Mouse (Mus musculus) neural tube, embryonic 15.5 days (tissue): ENCODE measurements around the gene Tox2. TPM values are rescaled to one million over a fixed set of nuclear protein-coding genes. Genes with fewer than 3 reads are reported as not detected.

Experiments
- ATAC-seq: fragments of 200-750 bp; cut with Nextera tagmentation; 2 replicates; pipeline ENCODE4 v1.8.0; 2017; ENCODE audit warnings: mild to moderate bottlenecking, moderate TSS enrichment, moderate library complexity; ENCODE audit not compliant: low FRiP score
- H3K27ac ChIP-seq: fragments of 300-500 bp; sonication (generic); replicated peaks from 2 replicates; pipeline ENCODE4 v1.5.1; 2015; ENCODE audit warnings: mild to moderate bottlenecking, inconsistent platforms
- H3K27me3 ChIP-seq: fragments of 300-500 bp; sonication (generic); replicated peaks from 2 replicates; pipeline ENCODE4 v1.6.1; 2015; ENCODE audit warnings: inconsistent platforms
- H3K36me3 ChIP-seq: fragments of 300-500 bp; sonication (generic); 2 replicates; pipeline ENCODE4 v1.6.1; 2015; ENCODE audit warnings: inconsistent platforms
- H3K4me1 ChIP-seq: fragments of 300-500 bp; sonication (generic); 2 replicates; pipeline ENCODE4 v1.6.1; 2015; ENCODE audit warnings: inconsistent platforms
- H3K4me2 ChIP-seq: fragments of 300-500 bp; sonication (generic); 2 replicates; pipeline ENCODE4 v1.6.1; 2015; ENCODE audit warnings: inconsistent platforms, mild to moderate bottlenecking, moderate library complexity
- H3K4me3 ChIP-seq: fragments of 300-500 bp; sonication (generic); replicated peaks from 2 replicates; pipeline ENCODE4 v1.5.1; 2015; ENCODE audit warnings: mild to moderate bottlenecking, inconsistent platforms
- H3K9ac ChIP-seq: fragments of 300-500 bp; sonication (generic); replicated peaks from 2 replicates; pipeline ENCODE4 v1.6.1; 2015; ENCODE audit warnings: mild to moderate bottlenecking, inconsistent platforms
- H3K9me3 ChIP-seq: fragments of 300-500 bp; sonication (generic); replicated peaks from 2 replicates; pipeline ENCODE4 v1.6.1; 2016; ENCODE audit warnings: inconsistent platforms
- WGBS: fragments of 180-500 bp; shearing (Covaris S2); methylation state at CpG from one replicate; pipeline ENCODE4 v1.1.7; 2015; ENCODE audit warnings: mixed read lengths; 5-methylcytosine and 5-hydroxymethylcytosine counted together
- polyA plus RNA-seq: library from polyadenylated mRNA; unstranded; fragments of >200 nt; fragmentation: Nextera tagmentation; extraction: Ambion mirVana; gene quantifications from 2 replicates; pipeline ENCODE4 v1.2.1, GENCODE M21; 2015

The Tox2 gene
- polyA plus RNA-seq, 1 experiment from 2014 or later = 23.4 TPM

DNA sequence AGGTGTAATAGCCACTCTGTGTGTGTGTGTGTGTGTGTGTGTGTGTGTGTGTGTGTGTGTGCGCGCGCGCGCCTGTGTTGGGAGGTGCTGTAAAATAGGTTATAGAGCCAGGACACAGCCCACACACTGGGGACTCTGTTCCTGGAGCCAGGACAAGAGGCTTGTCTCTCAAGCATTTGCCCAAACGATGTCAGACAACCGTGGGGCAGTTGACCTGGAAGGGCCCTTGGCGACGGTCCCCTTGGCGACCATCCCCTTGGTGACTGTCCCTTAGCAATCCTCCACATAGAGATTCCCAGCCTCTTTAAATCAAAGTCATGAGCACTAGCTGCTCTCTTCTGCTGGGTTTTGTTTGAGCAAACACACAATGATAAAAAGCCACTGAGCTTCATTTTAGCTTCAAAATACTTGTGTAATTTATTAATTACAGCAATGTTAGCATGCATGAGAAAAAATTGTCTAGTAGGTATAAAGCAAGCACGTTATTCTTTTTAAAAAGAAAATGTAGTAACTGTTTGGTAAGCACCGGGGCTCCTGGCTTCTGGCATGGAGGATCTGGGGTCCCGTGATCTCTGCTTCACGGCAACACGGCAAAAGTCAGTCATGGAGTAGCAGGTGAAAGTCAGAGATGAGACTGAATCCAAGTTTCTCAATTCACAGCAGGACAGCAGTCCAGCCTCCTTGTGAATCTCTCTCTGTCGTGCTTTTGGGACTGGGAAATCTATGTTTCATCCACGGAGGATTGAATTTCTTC, 3.0 kb downstream of the Tox2 start:
- Histone ChIP-seq H3K4me3 (peak overlapping the region; percentile 49), H3K27me3 (peaks cover 47% of the 10 kb centered on the region), H3K9ac (no peak overlapping the region), H3K9me3 (0 out of 2 replicates have a peak, but pooled peaks cover 2% of the 10 kb centered on the region), H3K4me2 (peak overlapping the region; percentile 82), H3K36me3 (no peaks in the 10 kb centered on the region), H3K27ac (peak overlapping the region; percentile 2; the same call in 1 of the 2 replicates), H3K4me1 (peaks cover 38% of the 10 kb centered on the region)
- WGBS = 14% methylated on average over 17 of the region's 17 CpGs
- peak; percentile 58; the same call in 1 of the 2 replicates for ATAC-seq

DNA sequence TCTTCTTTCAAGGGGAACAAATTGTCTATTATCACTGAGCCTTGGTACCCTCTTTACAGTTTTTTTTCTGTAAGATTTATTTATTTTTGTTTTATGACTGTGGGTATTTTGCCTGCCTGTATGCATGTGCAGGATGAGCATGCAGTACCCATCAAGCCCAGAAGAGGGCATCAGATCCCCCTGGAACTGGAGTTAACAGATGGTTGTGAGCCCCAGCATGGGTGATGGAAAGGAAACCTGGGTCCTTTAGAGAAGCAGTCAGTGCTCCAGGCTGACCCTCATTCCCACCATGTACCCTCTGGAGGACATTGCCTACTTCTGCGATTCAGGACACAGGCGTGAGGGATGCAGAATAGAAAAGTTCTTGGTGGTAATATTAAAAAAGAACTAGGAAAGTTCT, 4.4 kb downstream of the Tox2 start:
- peaks cover 38% of the 10 kb centered on the region for H3K4me1 ChIP-seq
- H3K9me3 ChIP-seq = no peaks in the 10 kb centered on the region
- no peak overlapping the region for H3K4me3 ChIP-seq
- H3K36me3 ChIP-seq = no peaks in the 10 kb centered on the region
- no peak overlapping the region for H3K27ac ChIP-seq
- H3K27me3 ChIP-seq = peaks cover 53% of the 10 kb centered on the region
- ATAC-seq = no peak
- H3K4me2 ChIP-seq = no peak overlapping the region
- WGBS = 96% methylated on average over 2 of the region's 2 CpGs
- H3K9ac ChIP-seq = no peak overlapping the region

DNA sequence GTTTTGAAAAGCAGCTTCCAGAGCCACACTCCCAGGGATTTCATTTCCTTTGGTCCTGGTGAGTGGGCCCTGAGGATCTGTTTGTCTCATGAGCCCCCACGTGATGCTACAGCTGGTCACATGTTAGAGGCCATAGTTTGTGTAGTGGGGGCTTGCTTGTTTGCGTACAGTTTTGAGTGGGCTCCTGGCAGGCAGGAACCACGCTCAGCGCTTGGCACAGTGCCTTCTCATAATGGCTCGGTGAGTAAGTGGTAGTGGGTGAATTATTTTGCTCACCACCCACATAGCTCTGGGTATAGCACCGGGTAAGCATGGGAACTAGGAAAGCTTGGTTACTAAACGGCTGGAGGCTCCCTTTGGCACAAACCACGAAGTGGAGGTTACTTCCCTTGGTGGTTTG, 6.2 kb downstream of the Tox2 start:
- no peaks in the 10 kb centered on the region for H3K36me3 ChIP-seq
- no peak for ATAC-seq
- H3K27me3 ChIP-seq = peaks cover 47% of the 10 kb centered on the region
- H3K4me3 ChIP-seq = no peak overlapping the region
- no peak overlapping the region for H3K27ac ChIP-seq
- H3K4me1 ChIP-seq = peaks cover 25% of the 10 kb centered on the region
- no peak overlapping the region for H3K4me2 ChIP-seq
- WGBS = 83% methylated on average over 8 of the region's 8 CpGs
- H3K9me3 ChIP-seq = no peaks in the 10 kb centered on the region
- no peak overlapping the region for H3K9ac ChIP-seq

DNA sequence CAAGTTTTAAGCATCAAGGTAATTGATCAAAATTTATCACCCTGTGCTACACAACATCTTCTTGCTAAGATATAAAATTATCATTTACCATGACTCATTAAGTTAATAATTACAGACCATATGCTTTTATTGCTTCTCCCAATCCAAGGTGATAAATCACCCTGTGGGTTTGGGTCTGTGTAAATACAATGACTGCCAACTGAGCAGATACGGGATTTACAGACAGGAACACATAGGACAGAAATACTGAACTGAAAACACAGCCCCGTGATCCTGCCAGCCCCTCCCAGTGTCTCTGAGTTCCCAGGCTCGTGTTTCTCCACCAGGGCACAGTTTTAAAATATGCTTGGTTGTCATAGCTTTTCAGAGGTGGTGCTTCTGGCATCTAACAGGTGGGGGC, 10.2 kb downstream of the Tox2 start:
- H3K27ac ChIP-seq = no peak overlapping the region
- no peaks in the 10 kb centered on the region for H3K9me3 ChIP-seq
- peaks cover 53% of the 10 kb centered on the region for H3K27me3 ChIP-seq
- no peak overlapping the region for H3K9ac ChIP-seq
- 13% methylated on average over 3 of the region's 3 CpGs for WGBS
- H3K4me1 ChIP-seq = peaks cover 5% of the 10 kb centered on the region; the same call in 1 of the 2 replicates
- H3K4me2 ChIP-seq = no peak overlapping the region
- no peak for ATAC-seq
- H3K36me3 ChIP-seq = no peaks in the 10 kb centered on the region
- H3K4me3 ChIP-seq = no peak overlapping the region

DNA sequence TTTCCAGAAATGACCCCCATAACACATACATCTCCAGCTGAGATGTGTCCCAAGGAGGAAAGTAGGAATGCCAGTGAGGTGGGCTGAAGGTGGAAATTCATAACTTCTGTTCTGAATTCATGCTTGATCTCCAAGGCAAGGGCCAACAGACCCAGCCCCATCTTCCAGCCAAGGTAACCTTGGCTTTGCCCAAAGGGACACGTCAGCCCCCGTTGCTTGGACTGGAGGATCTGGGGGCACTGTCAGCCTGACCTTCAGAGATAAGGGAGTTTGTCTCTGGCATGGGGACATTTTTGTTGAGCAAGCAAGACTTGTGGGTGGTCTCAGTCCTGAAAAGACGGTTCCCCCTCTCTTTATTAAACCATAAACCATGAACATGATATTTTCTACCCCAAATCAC, 15.2 kb downstream of the Tox2 start:
- no peak for ATAC-seq
- peaks cover 28% of the 10 kb centered on the region for H3K27me3 ChIP-seq
- no peak overlapping the region for H3K9ac ChIP-seq
- peaks cover 17% of the 10 kb centered on the region for H3K4me1 ChIP-seq
- 82% methylated on average over 3 of the region's 3 CpGs for WGBS
- no peak overlapping the region for H3K4me2 ChIP-seq
- H3K4me3 ChIP-seq = no peak overlapping the region
- no peaks in the 10 kb centered on the region for H3K36me3 ChIP-seq
- H3K9me3 ChIP-seq = no peaks in the 10 kb centered on the region
- no peak overlapping the region for H3K27ac ChIP-seq

DNA sequence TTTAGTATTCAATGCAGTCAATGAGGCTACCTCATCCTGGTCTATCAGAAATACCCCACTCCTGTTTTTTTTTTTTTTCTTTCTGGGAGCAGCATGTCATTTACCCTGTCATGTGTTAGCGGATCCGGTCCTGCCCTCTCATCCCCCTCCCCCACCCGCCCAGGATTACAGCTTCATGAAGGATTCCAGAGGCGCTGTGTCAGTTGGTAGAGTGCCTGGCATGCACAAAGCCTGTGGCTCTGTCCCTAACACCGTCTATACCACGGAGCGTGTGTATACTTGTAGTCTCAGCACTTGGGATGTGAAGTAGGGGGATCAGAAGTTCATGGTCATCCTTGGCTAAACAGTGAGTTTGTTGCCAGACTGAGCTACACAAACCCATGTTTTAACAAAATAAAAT, 15.6 kb downstream of the Tox2 start:
- Histone ChIP-seq H3K27ac (no peak overlapping the region), H3K4me1 (peaks cover 12% of the 10 kb centered on the region), H3K36me3 (no peaks in the 10 kb centered on the region), H3K9ac (no peak overlapping the region), H3K9me3 (no peaks in the 10 kb centered on the region), H3K4me3 (no peak overlapping the region), H3K27me3 (peaks cover 23% of the 10 kb centered on the region), H3K4me2 (no peak overlapping the region)
- 64% methylated on average over 7 of the region's 7 CpGs for WGBS
- ATAC-seq = no peak

DNA sequence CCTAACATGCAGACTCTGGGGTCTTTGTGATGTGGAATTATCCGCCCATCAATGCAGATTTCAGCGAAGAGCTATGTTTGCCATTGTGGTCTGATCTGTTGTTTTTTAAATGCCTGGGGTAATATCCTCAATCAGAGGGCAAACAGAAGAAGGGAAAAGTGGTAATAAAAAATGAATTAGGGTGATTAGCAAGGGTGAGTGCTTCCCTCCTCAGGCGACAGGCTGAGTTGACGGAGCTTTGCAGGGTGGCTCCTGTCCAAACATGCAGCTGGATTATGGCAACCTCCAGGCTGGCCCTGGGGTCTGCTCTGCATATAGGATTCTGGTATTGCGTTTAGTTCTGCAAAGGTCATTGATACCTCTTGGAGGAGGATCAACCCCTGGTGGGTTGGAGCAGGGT, 16.5 kb downstream of the Tox2 start:
- H3K36me3 ChIP-seq = no peaks in the 10 kb centered on the region
- WGBS = 22% methylated on average over 5 of the region's 5 CpGs
- no peak overlapping the region for H3K9ac ChIP-seq
- H3K27ac ChIP-seq = no peak overlapping the region
- no peak for ATAC-seq
- H3K4me2 ChIP-seq = no peak overlapping the region
- H3K27me3 ChIP-seq = peaks cover 18% of the 10 kb centered on the region
- H3K9me3 ChIP-seq = no peaks in the 10 kb centered on the region
- H3K4me1 ChIP-seq = peaks cover 12% of the 10 kb centered on the region
- no peak overlapping the region for H3K4me3 ChIP-seq

DNA sequence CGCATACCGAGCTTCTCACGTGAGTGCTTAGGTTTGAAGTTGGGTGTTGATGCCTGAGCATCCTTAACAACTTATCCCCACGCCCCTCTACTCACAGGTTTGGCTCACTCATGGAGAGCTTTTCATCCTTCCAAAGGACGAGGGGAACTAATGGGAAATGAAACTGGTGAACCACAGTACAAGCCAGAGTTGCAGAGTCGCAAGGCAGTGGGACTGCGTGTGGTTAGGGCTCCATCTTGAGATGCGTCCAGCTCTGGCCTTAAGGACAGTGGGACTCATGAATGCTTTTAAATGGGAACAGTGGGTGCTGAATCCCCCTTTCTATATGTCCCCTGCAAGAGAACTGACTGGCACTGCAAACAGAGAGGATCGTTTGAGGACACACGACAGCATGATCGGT, 17.8 kb downstream of the Tox2 start:
- Histone ChIP-seq H3K4me3 (no peak overlapping the region), H3K4me2 (no peak overlapping the region), H3K27me3 (peaks cover 12% of the 10 kb centered on the region), H3K9ac (no peak overlapping the region), H3K27ac (no peak overlapping the region), H3K9me3 (no peaks in the 10 kb centered on the region), H3K36me3 (no peaks in the 10 kb centered on the region), H3K4me1 (peaks cover 19% of the 10 kb centered on the region)
- no peak for ATAC-seq
- 95% methylated on average over 11 of the region's 11 CpGs for WGBS

DNA sequence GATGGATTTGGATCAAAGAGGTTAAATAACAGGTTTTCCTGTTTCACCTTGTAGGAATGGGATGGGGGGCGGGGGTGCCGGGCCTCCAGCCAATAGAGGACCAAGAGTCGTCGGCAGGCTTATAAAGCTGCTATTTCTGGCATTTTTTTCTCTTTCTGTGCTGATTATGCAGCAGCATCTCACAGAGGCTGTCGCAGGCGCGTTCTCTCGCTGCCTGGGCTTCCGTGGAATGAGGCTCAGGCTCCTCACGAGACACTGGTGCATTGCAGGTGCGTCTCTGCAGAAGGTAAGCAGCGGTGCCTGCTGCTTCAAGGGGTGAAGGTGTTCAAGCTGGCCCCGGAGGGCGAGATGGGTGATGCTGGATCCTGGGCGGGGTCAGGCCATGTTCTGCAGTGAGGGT, 22.4 kb downstream of the Tox2 start:
- 72% methylated on average over 15 of the region's 15 CpGs for WGBS
- ATAC-seq = no peak
- Histone ChIP-seq H3K27ac (peak overlapping the region; percentile 54; the same call in 1 of the 2 replicates), H3K4me2 (no peak overlapping the region), H3K9me3 (no peaks in the 10 kb centered on the region), H3K4me3 (no peak overlapping the region), H3K36me3 (no peaks in the 10 kb centered on the region), H3K4me1 (peaks cover 27% of the 10 kb centered on the region), H3K9ac (no peak overlapping the region), H3K27me3 (peaks cover 15% of the 10 kb centered on the region)

DNA sequence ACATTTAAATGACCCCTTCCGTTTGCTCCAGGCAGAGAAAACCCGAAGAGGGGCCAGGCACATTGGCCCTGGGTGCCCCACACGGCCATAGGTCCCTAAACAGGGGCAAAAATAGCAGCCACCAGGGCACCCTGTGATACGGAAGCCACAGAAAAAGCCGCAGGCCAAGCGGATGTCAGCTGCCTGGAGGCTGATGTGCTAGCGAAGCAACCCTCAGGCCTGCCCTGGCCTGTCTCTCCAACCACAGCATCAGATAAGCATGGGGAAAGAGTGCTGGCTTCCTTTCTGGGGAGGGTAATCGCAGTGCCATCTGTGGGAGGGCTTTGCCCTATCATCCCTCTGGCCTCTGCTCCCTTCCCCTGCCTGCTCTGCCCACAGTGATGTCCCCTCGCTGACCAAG, 26.1 kb downstream of the Tox2 start:
- Histone ChIP-seq H3K4me3 (no peak overlapping the region), H3K36me3 (no peaks in the 10 kb centered on the region), H3K27me3 (peaks cover 40% of the 10 kb centered on the region), H3K27ac (no peak overlapping the region), H3K9me3 (no peaks in the 10 kb centered on the region), H3K9ac (no peak overlapping the region), H3K4me1 (peaks cover 44% of the 10 kb centered on the region), H3K4me2 (no peak overlapping the region)
- ATAC-seq = no peak
- WGBS = 82% methylated on average over 9 of the region's 9 CpGs

DNA sequence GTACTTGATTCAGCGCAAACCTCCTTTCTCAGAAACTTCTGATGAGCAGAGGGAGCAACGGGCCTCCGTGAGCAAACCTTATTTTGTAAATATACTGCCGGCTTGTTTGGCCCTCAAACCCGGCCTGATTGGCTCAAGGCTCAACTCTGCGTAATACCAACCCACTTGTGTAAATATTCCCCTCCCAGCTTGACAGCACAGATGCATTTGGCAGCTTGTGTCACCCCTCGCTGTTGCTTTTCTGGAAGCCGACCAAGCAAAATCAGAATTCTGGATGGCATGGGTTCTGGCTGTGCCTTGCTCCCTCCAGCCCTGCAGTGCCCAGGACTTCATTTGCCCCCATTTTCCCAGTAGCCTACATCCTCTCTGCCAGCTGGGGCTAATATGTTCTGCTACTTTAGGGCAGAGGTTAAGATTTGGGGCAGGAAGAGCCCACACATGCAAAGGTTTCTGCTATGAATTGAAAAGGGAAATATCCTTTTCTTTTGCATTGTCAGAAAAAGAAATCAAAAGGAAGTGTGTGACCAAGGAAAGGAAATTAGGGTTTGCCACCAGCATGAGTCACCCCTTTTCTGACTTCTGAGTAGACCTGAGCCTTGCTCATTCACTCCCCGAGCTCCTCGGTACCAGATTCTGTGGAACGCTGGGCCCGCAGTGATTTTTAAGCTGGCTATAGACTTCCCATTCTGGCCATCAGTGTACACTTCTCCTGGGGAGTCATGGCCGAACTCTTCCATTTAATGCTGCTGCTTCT, 29.0 kb downstream of the Tox2 start:
- Histone ChIP-seq H3K9ac (no peak overlapping the region), H3K9me3 (no peaks in the 10 kb centered on the region), H3K27ac (no peak overlapping the region), H3K4me1 (peaks cover 38% of the 10 kb centered on the region), H3K27me3 (peaks cover 52% of the 10 kb centered on the region), H3K4me2 (no peak overlapping the region), H3K36me3 (no peaks in the 10 kb centered on the region), H3K4me3 (no peak overlapping the region)
- no peak for ATAC-seq
- 74% methylated on average over 13 of the region's 13 CpGs for WGBS

DNA sequence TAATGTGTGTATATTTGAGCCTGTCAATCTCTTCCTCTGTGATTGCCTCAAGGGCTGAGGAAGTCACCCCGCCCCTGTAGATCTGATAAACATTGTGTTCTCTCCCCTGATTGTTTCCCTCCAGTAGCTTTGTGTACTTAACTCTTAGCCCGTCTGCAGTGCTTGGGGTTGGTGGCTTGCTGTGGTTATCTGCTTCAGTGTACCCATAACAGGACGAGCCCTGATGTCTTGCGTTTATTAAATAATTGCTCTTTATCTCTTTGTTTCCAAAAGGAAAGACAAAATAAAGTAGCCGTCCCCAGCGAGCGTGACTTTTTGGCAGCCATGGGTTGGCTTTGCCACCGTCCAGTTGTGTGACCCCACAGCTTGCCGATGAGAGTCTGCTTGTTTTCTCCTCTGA, 30.7 kb downstream of the Tox2 start:
- Histone ChIP-seq H3K4me2 (no peak overlapping the region), H3K36me3 (no peaks in the 10 kb centered on the region), H3K9me3 (no peaks in the 10 kb centered on the region), H3K4me1 (peaks cover 40% of the 10 kb centered on the region), H3K9ac (no peak overlapping the region), H3K27me3 (peaks cover 56% of the 10 kb centered on the region), H3K27ac (no peak overlapping the region), H3K4me3 (no peak overlapping the region)
- WGBS = 82% methylated on average over 9 of the region's 9 CpGs
- ATAC-seq = no peak
